Mouse (Mus musculus) testis, adult 2 months (tissue): Measurements from ENCODE around the gene Fam185a.

ENCODE experiments used
- CTCF ChIP-seq: fragments of 200-500 bp; IDR thresholded peaks from 2 replicates; pipeline ENCODE4 v1.5.1; 2012; ENCODE audit warnings: low read depth, mild to moderate bottlenecking, inconsistent platforms, low read length, moderate library complexity; ENCODE audit not compliant: control insufficient read depth, insufficient read depth, insufficient replicate concordance
- POLR2A ChIP-seq: fragments of 200-500 bp; IDR thresholded peaks from 2 replicates; pipeline ENCODE4 v1.6.1; 2012; ENCODE audit warnings: low read depth, mild to moderate bottlenecking, inconsistent platforms, low read length, moderate library complexity; ENCODE audit not compliant: control insufficient read depth

- TF ChIP-seq CTCF (no peak), POLR2A (no peak)
These were observed 33.0 kb upstream of the Fam185a start for GRCm38 (mm10) chr5:21391616-21392384.
